Mouse (Mus musculus) kidney, postnatal 0 days (tissue): ENCODE results near the gene Slc8a1. TPM values are rescaled to one million over a fixed set of nuclear protein-coding genes. Genes with fewer than 3 reads are reported as not detected.

ENCODE experiments used
- ATAC-seq: fragments of 200-750 bp; cut with Nextera tagmentation; replicated peaks from 2 replicates; pipeline ENCODE4 v1.8.0; 2017; ENCODE audit warnings: low read depth, moderate number of reproducible peaks, moderate TSS enrichment, moderate library complexity; ENCODE audit not compliant: low FRiP score
- DNase-seq: peaks from one replicate; pipeline ENCODE4 v3.0.0-alpha.2; 2016; ENCODE audit warnings: low spot score
- H3K27ac ChIP-seq: fragments of 300-500 bp; sonication (generic); 2 replicates; pipeline ENCODE4 v1.5.1; 2014; ENCODE audit warnings: mild to moderate bottlenecking
- H3K27me3 ChIP-seq: fragments of 300-500 bp; sonication (generic); 2 replicates; pipeline ENCODE4 v1.6.1; 2014; ENCODE audit warnings: low read length, mixed read lengths; ENCODE audit not compliant: insufficient read depth
- H3K36me3 ChIP-seq: fragments of 300-500 bp; sonication (generic); 2 replicates; pipeline ENCODE4 v1.6.1; 2014; ENCODE audit warnings: low read length, mixed read lengths; ENCODE audit not compliant: insufficient read depth
- H3K4me1 ChIP-seq: fragments of 300-500 bp; sonication (generic); replicated peaks from 2 replicates; pipeline ENCODE4 v1.6.1; 2014; ENCODE audit warnings: antibody characterized with exemption, low read length, mixed read lengths; ENCODE audit not compliant: insufficient read depth
- H3K4me2 ChIP-seq: fragments of 300-500 bp; sonication (generic); 2 replicates; pipeline ENCODE4 v1.6.1; 2014; ENCODE audit warnings: mild to moderate bottlenecking, low read length, moderate library complexity, mixed read lengths
- H3K4me3 ChIP-seq: fragments of 300-500 bp; sonication (generic); replicated peaks from 2 replicates; pipeline ENCODE4 v1.5.1; 2014; ENCODE audit warnings: low read depth, low read length
- H3K9ac ChIP-seq: fragments of 300-500 bp; sonication (generic); 2 replicates; pipeline ENCODE4 v1.6.1; 2014; ENCODE audit warnings: low read depth, low read length
- H3K9me3 ChIP-seq: fragments of 300-500 bp; sonication (generic); replicated peaks from 2 replicates; pipeline ENCODE4 v1.6.1; 2016; ENCODE audit warnings: low read length, inconsistent platforms, mixed read lengths
- CTCF ChIP-seq: IDR thresholded peaks from 2 replicates; pipeline ENCODE4 v1.5.1; 2016; ENCODE audit warnings: antibody characterized with exemption, low read depth, mild to moderate bottlenecking, moderate library complexity
- WGBS: fragments of 180-500 bp; shearing (Covaris S2); extraction: QIAGEN DNeasy Blood & Tissue Kit; methylation state at CpG from one replicate; pipeline ENCODE4 v1.1.7; 2014; 5-methylcytosine and 5-hydroxymethylcytosine counted together
- polyA plus RNA-seq: library from polyadenylated mRNA; unstranded; fragments of >200 nt; fragmentation: Nextera tagmentation; extraction: Ambion mirVana; gene quantifications from 2 replicates; pipeline ENCODE4 v1.2.1, GENCODE M21; 2015

The Slc8a1 gene
- polyA plus RNA-seq, 1 experiment from 2014 or later, result 12.9 TPM

- Histone ChIP-seq H3K36me3 (no peaks in the 10 kb centered on the region), H3K9me3 (no peaks in the 10 kb centered on the region), H3K4me1 (0 out of 2 replicates have a peak, but pooled peaks cover 2% of the 10 kb centered on the region), H3K4me3 (no peak overlapping the region), H3K27me3 (no peaks in the 10 kb centered on the region), H3K4me2 (no peak overlapping the region), H3K27ac (no peak overlapping the region), H3K9ac (no peak overlapping the region)
- ATAC-seq (no peak), DNase-seq (peak; percentile 35)
- 47% methylated on average over 2 of the region's 2 CpGs for WGBS
- no peak for TF ChIP-seq CTCF
Observed at GRCm38 (mm10) chr17:81621188-81621644, 117.0 kb downstream of the Slc8a1 start.

DNA sequence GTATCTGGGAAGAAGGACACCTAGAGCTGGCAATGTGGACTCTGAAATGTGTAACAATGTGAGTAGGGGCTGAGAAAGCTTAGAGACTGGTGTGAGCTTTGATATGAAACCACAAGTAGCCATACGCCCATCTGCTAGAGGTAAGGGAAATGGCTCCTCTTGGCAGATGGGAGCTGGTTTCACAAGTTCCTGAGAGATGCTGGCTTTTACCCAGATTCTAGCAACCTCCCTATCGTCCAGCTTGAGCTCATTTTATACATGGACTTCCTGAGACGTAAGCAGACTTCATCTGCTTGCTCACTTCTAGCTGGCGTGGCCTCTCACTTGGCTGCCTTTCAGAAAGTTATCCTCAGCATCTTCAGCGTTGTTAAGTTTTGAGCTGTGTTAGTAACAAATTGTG lies 119.7 kb downstream of the Slc8a1 start:
- WGBS, result 55% methylated on average over 5 of the region's 5 CpGs
- TF ChIP-seq CTCF, result no peak
- Histone ChIP-seq H3K9me3 (no peaks in the 10 kb centered on the region), H3K4me1 (0 out of 2 replicates have a peak, but pooled peaks cover 2% of the 10 kb centered on the region), H3K4me2 (no peak overlapping the region), H3K27ac (0 out of 2 replicates have a peak overlapping the region, but pooled peaks have one; percentile 34), H3K9ac (no peak overlapping the region), H3K4me3 (no peak overlapping the region), H3K27me3 (no peaks in the 10 kb centered on the region), H3K36me3 (no peaks in the 10 kb centered on the region)
- ATAC-seq, result no peak
- peak; percentile 53 for DNase-seq

DNA sequence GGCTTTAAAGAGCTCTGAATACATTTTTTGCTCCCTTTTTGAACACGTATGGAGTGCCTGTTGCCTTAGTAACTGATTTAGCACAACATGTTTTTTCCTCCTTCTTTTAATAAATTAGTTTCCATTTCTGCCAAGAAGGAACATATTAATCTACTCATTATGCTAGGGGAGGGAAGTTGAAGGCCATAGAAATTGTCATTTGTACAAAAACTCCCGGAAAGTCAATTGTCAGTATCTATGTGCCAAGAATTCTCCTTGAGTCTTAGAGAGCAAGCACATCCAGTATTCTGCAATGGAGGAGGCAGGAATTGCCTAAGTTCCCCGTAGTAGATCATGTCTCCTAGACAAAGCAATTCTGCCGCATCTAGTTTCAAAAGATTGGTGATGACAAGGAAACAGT lies 121.9 kb downstream of the Slc8a1 start:
- DNase-seq (peak; percentile 70), ATAC-seq (no peak)
- no peak for TF ChIP-seq CTCF
- no peak overlapping the region for H3K9ac ChIP-seq
- no peak overlapping the region for H3K4me3 ChIP-seq
- H3K36me3 ChIP-seq, result no peaks in the 10 kb centered on the region
- H3K27me3 ChIP-seq, result no peaks in the 10 kb centered on the region
- no peak overlapping the region for H3K27ac ChIP-seq
- no peak overlapping the region for H3K4me2 ChIP-seq
- 59% methylated on average over 4 of the region's 4 CpGs for WGBS
- H3K9me3 ChIP-seq, result no peaks in the 10 kb centered on the region
- 0 out of 2 replicates have a peak, but pooled peaks cover 2% of the 10 kb centered on the region for H3K4me1 ChIP-seq

DNA sequence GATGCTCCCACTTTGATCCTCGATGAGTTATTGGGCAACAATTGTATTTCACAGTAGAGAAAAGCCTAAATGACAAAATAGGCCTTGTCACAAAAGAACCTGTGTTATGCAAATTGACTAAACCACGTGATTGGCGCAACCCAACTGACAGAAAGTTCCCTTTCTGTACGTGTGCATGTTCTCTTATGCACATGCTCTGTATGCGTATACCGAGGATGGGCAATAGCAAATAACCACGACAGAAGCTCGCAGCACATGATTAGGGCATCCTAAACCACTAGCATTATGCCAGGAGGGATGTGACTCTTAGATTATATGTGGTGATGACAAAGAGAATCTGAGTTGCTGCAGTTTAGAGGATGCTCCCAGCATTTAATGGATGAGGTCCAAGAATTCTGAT lies 122.8 kb downstream of the Slc8a1 start:
- 0 out of 2 replicates have a peak, but pooled peaks cover 2% of the 10 kb centered on the region for H3K4me1 ChIP-seq
- 92% methylated on average over 8 of the region's 8 CpGs for WGBS
- DNase-seq (no peak), ATAC-seq (no peak)
- H3K4me3 ChIP-seq, result no peak overlapping the region
- H3K4me2 ChIP-seq, result no peak overlapping the region
- no peaks in the 10 kb centered on the region for H3K9me3 ChIP-seq
- H3K36me3 ChIP-seq, result no peaks in the 10 kb centered on the region
- no peak overlapping the region for H3K9ac ChIP-seq
- no peak overlapping the region for H3K27ac ChIP-seq
- H3K27me3 ChIP-seq, result no peaks in the 10 kb centered on the region
- TF ChIP-seq CTCF, result no peak

GRCm38 (mm10) chr17:81607515-81607914 lies 130.7 kb downstream of the Slc8a1 start:
- H3K36me3 ChIP-seq, result no peaks in the 10 kb centered on the region
- TF ChIP-seq CTCF, result no peak
- no peak overlapping the region for H3K4me2 ChIP-seq
- H3K9me3 ChIP-seq, result no peaks in the 10 kb centered on the region
- ATAC-seq (no peak), DNase-seq (no peak)
- no peaks in the 10 kb centered on the region; the same call in 1 of the 2 replicates for H3K4me1 ChIP-seq
- no peaks in the 10 kb centered on the region for H3K27me3 ChIP-seq
- H3K9ac ChIP-seq, result no peak overlapping the region
- H3K4me3 ChIP-seq, result no peak overlapping the region
- 56% methylated on average over 3 of the region's 3 CpGs for WGBS
- no peak overlapping the region for H3K27ac ChIP-seq

DNA sequence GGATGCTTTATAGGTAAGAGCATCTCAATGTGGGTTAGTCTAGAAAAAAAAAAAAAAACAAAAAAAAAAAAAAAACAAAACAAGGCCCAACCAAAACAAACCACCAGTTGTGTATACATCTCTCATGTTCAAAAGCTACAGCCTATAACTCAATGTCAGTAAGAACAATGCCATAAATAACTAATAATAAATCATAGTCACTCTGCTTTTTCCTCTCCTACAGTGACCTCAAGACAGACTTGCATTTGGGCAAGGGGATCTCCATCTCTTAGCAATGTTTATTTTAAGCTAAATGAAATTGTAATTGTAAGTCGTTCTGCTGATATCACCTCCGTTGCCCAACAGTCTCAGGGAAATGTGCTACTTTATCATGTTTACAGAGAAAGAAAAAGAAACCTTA lies 132.1 kb downstream of the Slc8a1 start:
- H3K36me3 ChIP-seq, result no peaks in the 10 kb centered on the region
- no peak overlapping the region for H3K9ac ChIP-seq
- WGBS, result 36% methylated on average over 2 of the region's 2 CpGs
- H3K27ac ChIP-seq, result 0 out of 2 replicates have a peak overlapping the region, but pooled peaks have one; percentile 42
- no peaks in the 10 kb centered on the region; the same call in 1 of the 2 replicates for H3K4me1 ChIP-seq
- TF ChIP-seq CTCF, result no peak
- no peak overlapping the region for H3K4me2 ChIP-seq
- no peaks in the 10 kb centered on the region for H3K9me3 ChIP-seq
- ATAC-seq (no peak), DNase-seq (peak; percentile 43)
- H3K4me3 ChIP-seq, result no peak overlapping the region
- no peaks in the 10 kb centered on the region for H3K27me3 ChIP-seq

DNA sequence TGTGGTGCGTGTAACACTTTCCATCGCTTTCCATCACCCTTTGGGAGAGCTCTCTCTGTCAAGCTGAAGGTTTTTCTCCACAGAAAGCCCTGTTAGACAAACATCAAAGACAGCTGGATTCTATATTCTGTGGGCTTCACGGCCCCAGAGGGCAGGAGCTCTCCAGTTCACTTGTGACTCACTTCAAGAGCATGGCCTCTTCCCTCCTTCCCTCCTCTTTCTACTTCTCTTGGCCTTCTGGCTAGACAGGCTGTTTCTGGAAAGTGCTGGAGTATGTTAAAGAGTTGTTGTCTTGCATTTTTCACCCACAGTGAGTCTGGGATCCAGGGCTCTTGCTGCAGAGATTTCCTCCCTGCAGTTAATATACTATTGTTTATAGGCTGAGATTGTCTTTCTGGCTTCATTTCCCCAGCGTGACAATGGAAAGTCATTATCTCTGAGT lies 132.9 kb downstream of the Slc8a1 start:
- 32% methylated on average over 4 of the region's 4 CpGs for WGBS
- H3K4me3 ChIP-seq, result no peak overlapping the region
- H3K9ac ChIP-seq, result no peak overlapping the region
- no peaks in the 10 kb centered on the region for H3K9me3 ChIP-seq
- no peaks in the 10 kb centered on the region; the same call in 1 of the 2 replicates for H3K4me1 ChIP-seq
- no peaks in the 10 kb centered on the region for H3K27me3 ChIP-seq
- H3K36me3 ChIP-seq, result no peaks in the 10 kb centered on the region
- 0 out of 2 replicates have a peak overlapping the region, but pooled peaks have one; percentile 8 for H3K4me2 ChIP-seq
- peak overlapping the region; percentile 42 for H3K27ac ChIP-seq
- TF ChIP-seq CTCF, result no peak
- ATAC-seq (peak; percentile 80), DNase-seq (peak; percentile 92)
